Mouse (Mus musculus): Measurements from ENCODE around the gene Dop1b. TPM values are rescaled to one million over a fixed set of nuclear protein-coding genes. Genes with fewer than 3 reads are reported as not detected.
A peak's percentile ranks its signal among the peaks of the same experiment; 100 is the strongest.
"Not testable (repeated sequence)": the region's sequence is repeated elsewhere in the genome, so short reads cannot be mapped to it uniquely, and the experiment has no call there.

Gene Dop1b
- polyA plus RNA-seq (2015; fragmentation: Nextera tagmentation; extraction: Ambion mirVana) = 11.8 and 16.4 TPM in 2 replicates

- Histone ChIP-seq H3K36me3 (no peaks in the 10 kb centered on the region), H3K27me3 (peaks cover 25% of the 10 kb centered on the region), H3K4me3 (peak within 1 kb of the TSS; percentile 77), H3K9me3 (no peaks in the 10 kb centered on the region), H3K4me2 (peak within 1 kb of the TSS; percentile 94), H3K9ac (peak within 1 kb of the TSS; percentile 86), H3K27ac (0 out of 2 replicates have a peak within 1 kb of the TSS, but pooled peaks have one; percentile 23), H3K4me1 (peaks cover 15% of the 10 kb centered on the region)
- peak; percentile 90 for ATAC-seq (ENCODE audit: insufficient number of reproducible peaks, insufficient read depth, low FRiP score, low TSS enrichment, low read depth)
- 1% methylated on average over 77 of the region's 77 CpGs for WGBS
These were observed at the start of gene Dop1b for GRCm38 (mm10) chr16:93711411-93712188. Gene Dop1b (plus strand): TSS chr16:93711904.

GRCm38 (mm10) chr16:93667976-93668375 is 43.7 kb upstream of the Dop1b start:
- no peak for ATAC-seq (ENCODE audit: insufficient number of reproducible peaks, insufficient read depth, low FRiP score, low TSS enrichment, low read depth)
- no peaks in the 10 kb centered on the region for H3K36me3 ChIP-seq
- no peaks in the 10 kb centered on the region for H3K27me3 ChIP-seq
- no peak overlapping the region for H3K9ac ChIP-seq
- H3K27ac ChIP-seq = no peak overlapping the region
- H3K4me1 ChIP-seq = no peaks in the 10 kb centered on the region
- H3K4me3 ChIP-seq = no peak overlapping the region
- H3K9me3 ChIP-seq = peaks cover 12% of the 10 kb centered on the region
- H3K4me2 ChIP-seq = no peak overlapping the region

GRCm38 (mm10) chr16:93669521-93669920 is 42.2 kb upstream of the Dop1b start:
- no peak overlapping the region for H3K4me3 ChIP-seq
- no peak overlapping the region for H3K4me2 ChIP-seq
- no peak overlapping the region for H3K9ac ChIP-seq
- no peaks in the 10 kb centered on the region for H3K27me3 ChIP-seq
- H3K36me3 ChIP-seq = no peaks in the 10 kb centered on the region
- H3K9me3 ChIP-seq = peaks cover 12% of the 10 kb centered on the region
- H3K4me1 ChIP-seq = no peaks in the 10 kb centered on the region
- no peak overlapping the region for H3K27ac ChIP-seq
- no peak for ATAC-seq (ENCODE audit: insufficient number of reproducible peaks, insufficient read depth, low FRiP score, low TSS enrichment, low read depth)

GRCm38 (mm10) chr16:93670466-93670865 is 41.2 kb upstream of the Dop1b start:
- not testable (repeated sequence) for H3K9ac ChIP-seq; H3K27ac ChIP-seq; H3K4me3 ChIP-seq; H3K4me1 ChIP-seq; H3K36me3 ChIP-seq; H3K4me2 ChIP-seq; ATAC-seq (ENCODE audit: insufficient number of reproducible peaks, insufficient read depth, low FRiP score, low TSS enrichment, low read depth); H3K27me3 ChIP-seq
- H3K9me3 ChIP-seq = peaks cover 12% of the 10 kb centered on the region
- WGBS = 36% methylated on average over 4 of the region's 4 CpGs

- H3K9ac ChIP-seq = no peak overlapping the region
- no peak overlapping the region for H3K4me3 ChIP-seq
- no peak overlapping the region for H3K27ac ChIP-seq
- no peak overlapping the region for H3K4me2 ChIP-seq
- no peaks in the 10 kb centered on the region for H3K36me3 ChIP-seq
- peaks cover 12% of the 10 kb centered on the region for H3K9me3 ChIP-seq
- H3K27me3 ChIP-seq = no peaks in the 10 kb centered on the region
- WGBS = 90% methylated on average over 5 of the region's 5 CpGs
- ATAC-seq (ENCODE audit: insufficient number of reproducible peaks, insufficient read depth, low FRiP score, low TSS enrichment, low read depth) = no peak
- no peaks in the 10 kb centered on the region for H3K4me1 ChIP-seq
These were observed 40.6 kb upstream of the Dop1b start for GRCm38 (mm10) chr16:93671064-93671463.

GRCm38 (mm10) chr16:93676376-93676775 is 35.3 kb upstream of the Dop1b start:
- WGBS = 74% methylated on average over 5 of the region's 5 CpGs
- Histone ChIP-seq H3K9ac (no peak overlapping the region), H3K4me2 (no peak overlapping the region), H3K27ac (no peak overlapping the region), H3K9me3 (no peaks in the 10 kb centered on the region), H3K36me3 (no peaks in the 10 kb centered on the region), H3K27me3 (peaks cover 22% of the 10 kb centered on the region), H3K4me3 (no peak overlapping the region), H3K4me1 (no peaks in the 10 kb centered on the region)
- no peak for ATAC-seq (ENCODE audit: insufficient number of reproducible peaks, insufficient read depth, low FRiP score, low TSS enrichment, low read depth)

GRCm38 (mm10) chr16:93678206-93678605 is 33.5 kb upstream of the Dop1b start:
- 76% methylated on average over 4 of the region's 4 CpGs for WGBS
- no peaks in the 10 kb centered on the region for H3K36me3 ChIP-seq
- peaks cover 12% of the 10 kb centered on the region for H3K4me1 ChIP-seq
- H3K9ac ChIP-seq = no peak overlapping the region
- no peak overlapping the region for H3K4me3 ChIP-seq
- H3K27ac ChIP-seq = no peak overlapping the region
- H3K9me3 ChIP-seq = no peaks in the 10 kb centered on the region
- H3K27me3 ChIP-seq = peaks cover 40% of the 10 kb centered on the region
- no peak overlapping the region for H3K4me2 ChIP-seq
- ATAC-seq (ENCODE audit: insufficient number of reproducible peaks, insufficient read depth, low FRiP score, low TSS enrichment, low read depth) = no peak

- Histone ChIP-seq H3K27me3 (peaks cover 50% of the 10 kb centered on the region), H3K36me3 (no peaks in the 10 kb centered on the region), H3K4me1 (peaks cover 22% of the 10 kb centered on the region), H3K4me3 (no peak overlapping the region), H3K9me3 (no peaks in the 10 kb centered on the region), H3K27ac (no peak overlapping the region), H3K4me2 (no peak overlapping the region), H3K9ac (no peak overlapping the region)
- ATAC-seq (ENCODE audit: insufficient number of reproducible peaks, insufficient read depth, low FRiP score, low TSS enrichment, low read depth) = no peak
- WGBS = 49% methylated on average over 9 of the region's 9 CpGs
These were observed 32.5 kb upstream of the Dop1b start for GRCm38 (mm10) chr16:93679165-93679564.

GRCm38 (mm10) chr16:93682156-93682688 is 29.5 kb upstream of the Dop1b start:
- ATAC-seq (ENCODE audit: insufficient number of reproducible peaks, insufficient read depth, low FRiP score, low TSS enrichment, low read depth) = no peak
- Histone ChIP-seq H3K9ac (no peak overlapping the region), H3K9me3 (no peaks in the 10 kb centered on the region), H3K27ac (no peak overlapping the region), H3K4me2 (peak overlapping the region; percentile 97), H3K4me3 (peak overlapping the region; percentile 53), H3K4me1 (peaks cover 28% of the 10 kb centered on the region), H3K36me3 (no peaks in the 10 kb centered on the region), H3K27me3 (peaks cover 67% of the 10 kb centered on the region)
- WGBS = 18% methylated on average over 13 of the region's 13 CpGs

GRCm38 (mm10) chr16:93682689-93683507 is 28.8 kb upstream of the Dop1b start, which contains the start of gene Cbr3:
Gene Cbr3 (plus strand): TSS chr16:93683215.
- H3K4me1 ChIP-seq = peaks cover 28% of the 10 kb centered on the region
- peak within 1 kb of the TSS; percentile 97 for H3K4me2 ChIP-seq
- H3K27ac ChIP-seq = no peak within 1 kb of the TSS
- no peaks in the 10 kb centered on the region for H3K36me3 ChIP-seq
- peak within 1 kb of the TSS; percentile 53 for H3K4me3 ChIP-seq
- peak; percentile 64; the same call in 1 of the 2 replicates for ATAC-seq (ENCODE audit: insufficient number of reproducible peaks, insufficient read depth, low FRiP score, low TSS enrichment, low read depth)
- peak within 1 kb of the TSS; percentile 74 for H3K9ac ChIP-seq
- WGBS = under 1% methylated on average over 63 of the region's 63 CpGs
- peaks cover 67% of the 10 kb centered on the region for H3K27me3 ChIP-seq
- H3K9me3 ChIP-seq = no peaks in the 10 kb centered on the region

GRCm38 (mm10) chr16:93683508-93684236 is 28.0 kb upstream of the Dop1b start:
- H3K36me3 ChIP-seq = no peaks in the 10 kb centered on the region
- H3K9ac ChIP-seq = peak overlapping the region; percentile 74
- H3K4me2 ChIP-seq = peak overlapping the region; percentile 97
- no peaks in the 10 kb centered on the region for H3K9me3 ChIP-seq
- WGBS = 1% methylated on average over 53 of the region's 53 CpGs
- peak overlapping the region; percentile 53 for H3K4me3 ChIP-seq
- ATAC-seq (ENCODE audit: insufficient number of reproducible peaks, insufficient read depth, low FRiP score, low TSS enrichment, low read depth) = no peak
- H3K27ac ChIP-seq = no peak overlapping the region
- peaks cover 63% of the 10 kb centered on the region for H3K27me3 ChIP-seq
- H3K4me1 ChIP-seq = peaks cover 31% of the 10 kb centered on the region

All from embryonic facial prominence, embryonic 13.5 days (tissue).